Mouse (Mus musculus) ES-Bruce4 (cell line): Measurements from ENCODE around the gene Bcl9l.

Experiments
- CTCF ChIP-seq: IDR thresholded peaks from one replicate; pipeline ENCODE4 v1.8.1; 2011; ENCODE audit warnings: low read depth, low read length
- EP300 ChIP-seq: IDR thresholded peaks from 2 replicates; pipeline ENCODE4 v1.6.1; 2011; ENCODE audit warnings: low read depth, low read length; ENCODE audit not compliant: insufficient read depth
- POLR2A ChIP-seq: IDR thresholded peaks from one replicate; pipeline ENCODE4 v1.8.1; 2011; ENCODE audit warnings: low read length; ENCODE audit not compliant: insufficient read depth

DNA sequence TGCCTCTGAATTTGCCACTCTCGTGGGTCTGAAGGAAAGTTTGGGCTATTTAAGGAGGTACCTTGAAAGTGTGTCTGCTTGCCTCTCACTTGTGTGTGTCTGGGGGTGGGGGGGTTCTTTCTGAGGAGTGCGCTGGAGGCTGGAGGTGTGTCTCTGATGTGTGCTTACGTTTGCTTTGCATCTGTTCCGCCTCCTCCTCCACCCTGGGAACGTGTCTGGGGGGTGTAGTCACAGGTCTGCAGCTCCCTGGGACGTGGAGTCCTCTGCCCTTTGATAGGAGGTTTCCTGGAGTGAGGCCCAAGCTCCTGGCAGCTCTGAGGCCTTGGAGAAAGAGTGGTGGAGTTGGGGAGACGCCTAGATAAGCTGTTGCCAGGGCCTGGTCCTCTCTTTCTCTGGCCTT is 4.8 kb downstream of the Bcl9l start:
- no peak for TF ChIP-seq EP300
- no peak for TF ChIP-seq CTCF
- no peak for TF ChIP-seq POLR2A
